Mouse (Mus musculus) gastrocnemius, adult 18-20 months (tissue): ENCODE measurements around the gene Phactr1. TPM values are rescaled to one million over a fixed set of nuclear protein-coding genes. Genes with fewer than 3 reads are reported as not detected.

Experiments
- DNase-seq: peaks from one replicate; pipeline ENCODE4 v3.0.0; 2021; ENCODE audit warnings: low spot score
- total RNA-seq, 2 experiments: library from RNA; stranded (reverse); gene quantifications; 2 replicates each; pipeline ENCODE4 v1.2.3; 2021

Gene Phactr1
- total RNA-seq, 2 experiments from 2014 or later, result 1.1 to 1.4 TPM

DNA sequence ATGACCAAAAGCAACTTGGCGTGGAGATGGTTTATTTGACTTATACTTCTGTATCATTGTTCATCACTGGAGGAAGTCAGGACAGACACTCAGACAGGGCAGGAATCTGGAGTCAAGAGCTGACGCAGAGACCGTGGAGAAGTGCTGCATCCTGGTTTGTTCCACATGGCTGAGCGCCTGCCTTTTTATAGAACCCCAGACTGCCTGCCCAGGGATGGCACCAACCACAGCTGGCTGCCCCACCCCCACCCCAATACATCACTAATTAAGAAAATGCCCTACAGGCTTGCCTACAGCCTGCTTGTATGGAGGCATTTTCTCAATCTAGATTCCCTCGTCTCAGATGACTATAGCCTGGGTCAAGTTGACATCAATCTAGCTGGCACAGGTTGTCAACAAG, 338.4 kb downstream of the Phactr1 start:
- no peak for DNase-seq

DNA sequence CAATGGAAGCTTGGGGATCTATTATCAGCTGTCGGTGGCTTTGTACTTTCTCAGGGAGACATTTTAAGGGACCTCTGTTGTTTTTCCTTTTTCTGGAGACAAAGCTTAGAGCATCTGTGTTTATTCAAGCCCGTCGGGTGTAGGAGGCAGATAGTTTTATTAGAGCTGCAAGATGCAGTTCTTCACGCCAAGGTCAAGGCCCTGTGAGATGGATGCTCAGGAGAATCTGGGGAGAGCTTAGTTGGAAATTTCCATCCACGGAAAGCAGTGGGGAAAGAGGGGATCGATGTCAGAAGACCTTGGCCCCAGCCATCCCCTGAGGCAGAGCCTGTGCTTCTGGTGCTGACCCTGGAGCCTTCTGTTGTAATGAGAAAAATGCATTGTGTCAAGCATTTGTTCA, 340.6 kb downstream of the Phactr1 start:
- DNase-seq, result no peak

DNA sequence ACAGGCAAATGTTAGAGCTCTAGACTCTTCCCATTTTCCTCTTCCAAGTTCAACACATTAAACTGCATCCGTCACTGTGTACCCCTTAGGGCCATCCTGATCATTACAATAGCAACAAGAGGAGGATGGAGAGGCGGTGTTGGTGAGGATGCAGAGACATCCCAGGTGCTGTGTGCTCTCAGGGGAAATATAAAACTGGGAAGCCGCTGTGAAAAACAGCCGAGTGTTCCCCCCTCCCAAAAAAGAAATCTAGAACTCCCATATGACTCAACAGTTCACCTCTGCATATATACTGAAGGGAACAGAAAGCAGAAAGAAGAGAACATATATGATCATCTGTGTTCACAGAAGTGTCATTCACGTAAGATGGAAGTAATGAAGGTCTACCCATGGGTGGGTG, 342.6 kb downstream of the Phactr1 start:
- no peak for DNase-seq

DNA sequence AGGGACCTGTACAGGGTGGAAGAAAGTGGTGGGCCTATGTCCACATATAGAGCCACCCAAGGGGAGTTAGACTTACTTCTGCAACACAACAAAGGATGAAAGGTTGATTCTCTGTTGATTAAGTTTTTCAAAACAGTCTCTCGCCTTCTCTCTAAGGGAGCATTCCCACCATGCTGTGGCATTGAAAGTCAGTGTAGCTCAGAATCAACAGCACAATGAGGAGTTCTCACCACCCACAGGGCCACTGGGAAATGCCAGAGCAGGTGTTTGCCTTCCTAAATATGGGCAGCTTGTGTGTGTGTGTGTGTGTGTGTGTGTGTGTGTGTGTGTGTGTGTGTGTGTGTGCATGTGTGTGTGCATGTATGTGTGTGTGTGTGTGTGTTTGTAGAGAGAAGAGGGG, 347.1 kb downstream of the Phactr1 start:
- no peak for DNase-seq

DNA sequence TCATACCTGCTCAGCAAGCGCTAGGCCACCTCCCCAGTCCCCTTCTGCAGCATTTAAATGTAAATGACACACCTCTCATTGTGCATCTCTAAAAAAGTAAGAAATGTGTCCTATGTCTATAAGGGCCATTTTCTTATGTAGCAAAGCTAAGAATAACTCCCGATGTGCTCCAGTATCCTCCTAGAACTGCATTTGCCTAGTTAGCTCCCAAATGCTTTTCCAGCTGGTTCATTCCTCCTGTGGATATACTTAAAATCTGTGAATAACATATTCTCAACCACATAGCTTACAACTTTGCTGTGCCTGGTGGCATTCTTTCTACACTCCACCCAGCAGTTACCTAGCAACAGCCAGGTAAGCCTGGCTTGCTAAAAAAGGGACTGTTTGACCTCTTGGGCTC, 349.8 kb downstream of the Phactr1 start:
- DNase-seq, result no peak

DNA sequence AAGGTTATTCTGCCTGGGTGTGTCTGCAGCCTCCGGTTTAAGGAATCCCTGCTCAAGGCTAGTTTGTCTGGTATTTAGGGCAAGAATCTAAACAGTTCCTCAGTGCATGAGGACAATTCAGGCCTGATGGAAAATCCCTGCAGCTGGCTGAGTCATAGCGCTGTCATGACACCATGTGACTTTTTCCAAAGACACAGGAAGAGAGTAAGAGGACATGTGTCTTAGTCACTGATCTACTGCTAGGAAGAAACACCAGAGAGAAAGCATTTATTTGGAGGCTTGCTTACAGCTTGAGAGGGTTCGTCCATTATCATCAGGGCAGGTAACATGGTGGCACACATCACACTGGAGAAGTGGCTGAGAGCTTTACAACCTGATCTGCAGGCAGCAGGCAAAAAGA, 352.0 kb downstream of the Phactr1 start:
- DNase-seq, result no peak

DNA sequence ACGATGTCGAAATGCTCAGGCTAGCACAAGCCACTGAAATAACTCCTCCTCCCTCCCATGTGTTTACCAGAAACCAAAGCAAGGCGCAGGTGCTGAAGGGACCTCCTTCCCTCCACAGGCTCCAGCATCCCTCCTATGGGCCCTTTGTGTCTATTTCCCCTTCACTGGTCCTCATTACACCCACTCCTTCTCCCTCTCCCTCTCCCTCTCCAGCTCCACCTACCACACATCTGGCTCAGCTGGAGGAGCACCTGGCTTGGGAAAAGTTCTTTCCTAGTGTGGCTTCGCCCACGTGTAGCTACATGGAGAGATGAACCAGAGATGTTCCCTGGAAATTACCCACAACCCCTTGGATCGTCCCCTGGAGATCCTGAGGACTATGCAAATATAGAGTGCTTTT, 356.1 kb downstream of the Phactr1 start:
- no peak for DNase-seq

DNA sequence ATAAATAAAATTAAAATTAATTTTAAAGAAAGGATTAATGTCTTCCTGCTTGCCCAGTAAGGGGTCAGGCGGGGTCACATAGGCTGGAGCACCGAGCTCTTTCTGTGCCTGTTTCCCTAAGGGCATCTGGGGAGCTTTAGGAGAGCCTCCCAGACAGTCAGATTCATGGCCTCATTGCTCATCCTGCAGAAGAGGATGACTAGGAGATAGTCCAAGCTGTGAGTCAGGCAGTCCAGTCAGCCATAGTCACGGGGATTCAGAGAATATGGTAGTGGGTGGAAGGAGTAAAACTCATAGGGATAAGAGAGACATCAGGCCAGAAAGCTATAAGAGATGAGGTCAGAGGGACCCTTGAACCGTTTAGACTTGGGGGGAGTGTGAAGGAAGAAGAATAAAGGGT, 362.3 kb downstream of the Phactr1 start:
- DNase-seq, result no peak

DNA sequence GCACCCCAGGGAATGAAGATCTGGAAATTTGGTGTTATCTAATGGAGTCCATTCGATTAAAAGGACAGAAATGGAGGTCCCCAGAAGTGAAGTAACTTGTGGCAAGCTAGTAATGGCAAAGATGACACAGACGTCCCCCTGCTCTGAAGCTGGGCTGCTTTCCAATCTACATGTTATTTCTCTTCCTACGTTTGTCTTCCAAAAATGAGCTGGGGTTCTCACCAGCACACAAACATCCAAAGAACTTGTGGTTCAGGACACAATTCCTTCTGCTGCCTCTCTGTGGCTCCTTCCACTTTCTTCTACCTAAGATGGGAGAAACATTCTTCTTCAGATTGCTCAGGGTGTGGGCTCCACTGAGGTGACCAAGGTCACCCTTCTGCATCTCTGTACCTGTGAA, 368.1 kb downstream of the Phactr1 start:
- no peak for DNase-seq

DNA sequence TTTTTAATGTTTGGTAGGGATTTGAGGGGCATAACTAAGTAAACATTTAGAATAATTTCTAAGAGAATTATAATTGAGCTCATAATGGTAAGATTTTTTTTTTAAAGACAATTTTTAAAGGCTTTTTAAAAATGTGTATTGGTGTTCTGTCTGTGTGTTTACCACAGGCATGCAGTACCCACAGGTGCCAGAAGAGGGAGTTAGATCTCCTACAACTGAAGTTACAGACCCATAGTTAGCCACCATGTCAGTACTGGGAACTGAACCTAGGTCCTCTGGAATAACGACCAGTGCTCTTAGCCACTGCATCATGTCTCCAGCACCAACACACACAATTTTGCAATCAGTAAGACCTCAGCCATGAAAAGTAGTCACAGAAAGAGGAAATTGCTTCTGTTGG, 372.8 kb downstream of the Phactr1 start:
- DNase-seq, result no peak

DNA sequence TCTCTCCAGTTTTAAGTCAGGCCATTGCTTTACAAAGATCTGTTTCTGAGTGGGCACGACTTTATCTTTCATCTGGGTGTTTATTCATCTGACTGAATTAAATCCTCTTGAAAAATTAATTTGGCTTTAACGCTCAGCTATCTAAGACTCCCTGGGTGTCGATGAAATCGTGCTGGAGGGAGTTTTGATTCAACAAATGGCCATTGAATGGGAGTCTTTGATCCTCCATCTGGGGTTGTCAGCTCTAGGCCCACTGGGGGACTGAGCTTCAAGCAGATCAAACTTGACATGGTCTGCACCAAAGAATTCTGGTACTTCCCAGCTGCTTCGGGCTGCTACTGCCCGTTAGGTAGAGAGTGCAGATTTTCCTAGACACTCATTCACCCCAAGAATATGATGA, 374.7 kb downstream of the Phactr1 start:
- no peak for DNase-seq

DNA sequence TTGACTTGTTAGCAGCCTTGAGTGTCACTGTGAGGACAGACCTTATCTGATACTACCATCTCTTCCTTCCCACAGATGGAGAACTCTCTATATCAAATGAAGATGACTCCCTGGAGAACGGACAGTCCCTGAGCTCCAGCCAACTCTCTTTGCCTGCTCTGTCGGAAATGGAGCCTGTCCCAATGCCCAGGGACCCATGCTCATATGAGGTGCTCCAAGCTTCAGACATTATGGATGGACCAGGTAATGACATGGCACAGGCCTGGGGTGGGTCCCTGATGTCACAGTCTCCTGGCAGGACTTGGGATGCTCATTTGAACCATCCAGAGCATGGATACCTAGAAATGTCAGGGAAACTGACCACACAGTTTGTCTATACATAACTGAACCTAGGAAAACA, 376.7 kb downstream of the Phactr1 start:
- DNase-seq, result no peak

DNA sequence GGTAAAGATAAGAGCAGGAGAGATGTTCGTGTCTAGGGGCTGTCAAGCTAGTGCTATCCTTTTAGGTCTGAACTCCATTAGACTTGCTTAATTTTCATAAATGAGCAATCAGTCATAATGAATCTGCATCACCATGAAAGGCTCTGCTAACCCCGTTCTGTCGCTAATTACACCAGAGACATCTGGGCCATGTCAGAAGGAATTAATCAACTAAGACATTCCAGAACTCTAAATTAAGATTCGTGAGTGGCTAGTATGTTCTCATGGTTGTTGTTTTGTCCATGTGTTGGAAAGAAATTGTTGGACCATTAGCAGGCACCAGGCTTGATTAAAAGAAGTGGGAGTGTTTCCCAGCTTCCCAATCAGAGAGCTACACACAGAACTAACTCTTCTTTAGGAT, 382.9 kb downstream of the Phactr1 start:
- DNase-seq, result no peak

DNA sequence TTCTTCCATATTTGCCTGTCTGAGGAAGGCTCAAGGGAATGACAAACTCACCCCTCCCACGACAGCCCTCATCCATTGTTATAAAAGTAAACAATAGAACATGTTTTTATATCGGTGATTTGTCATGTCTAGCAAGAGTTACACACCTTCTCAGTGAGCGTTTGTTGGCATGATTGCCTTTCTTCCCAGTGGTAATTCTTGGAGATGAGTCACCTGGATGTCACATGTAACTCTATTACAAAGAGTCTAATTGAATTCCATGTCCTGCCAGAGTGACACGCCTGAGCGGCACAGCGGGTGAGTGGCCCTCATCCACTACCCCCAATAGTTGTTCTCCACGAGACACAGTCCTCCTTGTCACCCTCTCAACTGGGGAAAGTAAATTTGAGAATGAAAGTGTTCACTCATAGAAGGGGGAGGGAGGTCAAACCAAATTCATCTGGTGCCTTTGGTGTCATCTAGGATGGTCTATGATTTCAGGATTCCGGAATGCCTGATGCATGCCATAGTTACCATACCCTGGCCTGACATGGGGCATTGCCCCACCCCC, 388.4 kb downstream of the Phactr1 start:
- no peak for DNase-seq

DNA sequence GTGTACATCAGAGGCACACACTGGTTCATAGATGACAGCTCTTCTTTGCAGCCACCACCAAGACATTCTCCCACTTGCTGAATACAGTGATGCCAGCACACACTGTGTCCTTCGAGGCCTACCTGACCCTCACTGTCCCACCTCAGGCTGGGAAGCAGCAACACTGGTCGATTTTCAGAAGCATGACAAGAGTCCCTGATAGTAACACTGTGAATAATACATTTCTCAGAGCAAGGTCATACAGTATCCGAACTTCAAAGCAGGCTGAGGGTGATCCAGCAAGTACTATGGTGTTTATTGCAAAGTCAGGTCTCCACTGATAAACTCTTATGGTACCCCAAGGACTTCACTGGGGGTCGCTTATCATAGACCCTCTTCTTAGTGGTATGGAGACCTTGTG, 390.1 kb downstream of the Phactr1 start:
- no peak for DNase-seq

DNA sequence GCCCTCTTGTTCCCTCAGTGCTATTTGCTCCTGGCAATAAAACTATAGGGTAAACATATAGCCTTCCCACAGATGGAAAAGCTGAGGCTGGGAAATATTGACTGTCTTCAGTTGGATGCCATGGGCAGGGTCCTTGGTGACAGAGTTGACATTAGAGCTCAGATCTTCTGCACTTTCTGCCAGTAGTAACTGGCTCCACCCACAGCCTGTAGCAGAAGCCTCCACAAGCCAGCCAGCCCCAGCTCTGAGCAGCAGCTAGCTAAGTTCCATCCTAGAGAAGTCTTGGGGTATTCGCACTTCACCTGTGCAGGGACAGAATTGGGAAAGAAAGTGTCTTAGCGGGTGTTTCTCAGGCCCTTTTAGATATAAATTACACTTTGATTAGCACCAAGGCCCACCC, 390.5 kb downstream of the Phactr1 start:
- DNase-seq, result no peak

DNA sequence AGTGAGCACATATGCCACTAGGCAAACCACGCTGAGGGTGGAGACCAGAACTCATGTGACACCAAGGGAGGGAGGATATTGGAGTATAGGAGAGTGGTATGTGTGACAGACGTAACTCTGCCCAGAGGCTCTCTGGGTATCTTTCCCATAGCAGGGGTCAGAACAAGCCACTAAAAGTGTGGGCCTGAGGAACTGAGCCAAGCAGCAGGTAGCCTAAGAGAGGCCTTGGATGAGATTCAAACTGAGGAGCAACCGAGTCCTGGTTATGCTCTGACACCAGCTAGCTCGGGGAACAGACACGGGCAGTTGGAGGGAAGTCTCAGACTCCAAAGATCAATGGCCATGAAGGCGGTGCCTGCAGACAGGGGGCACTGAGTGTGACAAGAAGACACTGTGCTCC, 395.0 kb downstream of the Phactr1 start:
- no peak for DNase-seq

DNA sequence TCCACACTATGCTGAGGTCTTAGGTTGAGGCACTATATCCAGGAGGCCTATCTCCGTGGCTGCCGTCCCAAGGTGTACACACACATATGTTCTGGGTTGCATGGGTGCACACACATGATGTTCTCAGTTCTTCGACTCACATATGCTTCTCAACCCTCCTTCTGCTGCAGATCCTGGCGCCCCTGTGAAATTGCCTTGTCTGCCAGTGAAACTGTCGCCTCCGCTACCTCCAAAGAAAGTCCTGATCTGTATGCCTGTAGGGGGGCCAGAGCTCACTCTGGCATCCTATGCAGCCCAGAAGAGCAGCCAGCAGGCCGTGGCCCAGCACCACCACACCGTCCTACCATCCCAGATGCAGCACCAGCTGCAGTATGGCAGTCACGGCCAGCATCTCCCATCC, 397.1 kb downstream of the Phactr1 start:
- DNase-seq, result no peak

DNA sequence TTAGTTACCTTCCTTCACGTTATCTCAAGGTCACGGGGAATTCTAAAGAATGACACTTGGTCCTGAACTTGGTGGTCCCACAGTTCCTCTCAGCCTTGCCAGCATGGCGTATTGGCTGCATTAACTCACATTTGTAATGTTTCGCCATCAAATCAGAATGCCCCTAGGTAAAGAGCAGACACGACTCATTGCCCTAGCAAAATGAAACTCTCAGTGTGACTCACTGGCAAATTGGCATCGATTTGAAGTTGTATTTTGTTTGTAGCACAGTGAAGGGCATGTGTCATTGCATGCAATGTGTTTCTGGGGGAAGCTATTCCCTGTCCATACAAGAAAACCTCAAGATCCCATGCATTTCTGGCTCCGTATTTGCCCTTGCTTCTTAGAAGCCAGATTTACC, 404.8 kb downstream of the Phactr1 start:
- no peak for DNase-seq

DNA sequence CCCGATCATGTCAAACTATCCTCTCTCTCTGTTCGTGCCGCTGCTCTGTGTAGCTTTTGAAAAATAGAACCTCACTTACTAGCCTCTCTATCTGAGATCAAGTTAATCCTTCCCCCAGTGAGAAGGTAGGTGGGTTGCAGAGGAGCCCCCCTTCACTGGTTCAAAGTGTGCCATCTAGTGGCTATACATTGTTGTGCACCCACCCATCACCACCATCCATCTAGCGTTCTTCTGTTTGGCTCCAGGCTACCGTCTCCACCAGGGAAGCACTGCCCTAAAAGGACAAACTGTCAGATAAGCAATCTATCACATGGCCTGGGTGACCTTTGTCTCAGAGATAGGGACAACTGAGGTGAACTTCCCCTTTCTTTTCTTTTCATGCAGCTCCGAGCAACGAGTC, 413.9 kb downstream of the Phactr1 start:
- DNase-seq, result no peak

DNA sequence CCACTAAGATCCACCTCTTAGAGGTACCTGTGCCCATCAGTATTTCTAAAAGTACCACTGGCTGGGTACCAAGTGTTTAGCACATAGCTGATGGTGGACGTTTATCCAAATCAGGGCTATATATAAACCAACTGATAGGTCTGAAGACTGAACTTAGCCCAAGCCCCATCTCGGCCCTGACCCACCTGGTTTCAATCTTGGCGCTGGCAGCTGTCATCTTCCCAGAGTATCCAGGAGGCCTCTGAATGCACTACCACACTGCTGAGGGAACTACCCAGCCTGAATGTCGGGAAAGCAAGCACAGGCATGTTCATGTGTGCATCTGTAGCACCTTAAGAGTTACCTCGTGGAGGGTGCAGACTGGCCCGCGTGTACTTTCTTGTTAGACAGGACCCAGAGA, 422.5 kb downstream of the Phactr1 start:
- DNase-seq, result no peak

DNA sequence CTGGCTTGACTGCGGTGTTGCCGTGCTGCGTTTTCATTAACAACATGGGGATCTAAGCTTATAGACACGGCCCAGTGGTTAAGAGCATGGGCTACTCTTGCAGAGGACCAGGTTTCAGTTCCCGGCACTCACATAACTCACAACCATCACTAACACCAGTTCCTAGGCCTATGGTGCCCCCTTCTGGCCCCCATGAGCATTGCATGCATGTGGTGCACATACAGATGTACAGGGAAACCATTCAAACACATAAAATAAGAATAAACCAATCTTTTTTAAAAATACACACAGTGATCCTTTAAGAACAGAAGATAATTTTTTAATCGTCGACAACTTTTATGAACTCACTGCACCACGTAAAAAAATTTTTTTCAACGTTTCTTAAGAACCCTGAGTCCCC, 424.1 kb downstream of the Phactr1 start:
- no peak for DNase-seq

DNA sequence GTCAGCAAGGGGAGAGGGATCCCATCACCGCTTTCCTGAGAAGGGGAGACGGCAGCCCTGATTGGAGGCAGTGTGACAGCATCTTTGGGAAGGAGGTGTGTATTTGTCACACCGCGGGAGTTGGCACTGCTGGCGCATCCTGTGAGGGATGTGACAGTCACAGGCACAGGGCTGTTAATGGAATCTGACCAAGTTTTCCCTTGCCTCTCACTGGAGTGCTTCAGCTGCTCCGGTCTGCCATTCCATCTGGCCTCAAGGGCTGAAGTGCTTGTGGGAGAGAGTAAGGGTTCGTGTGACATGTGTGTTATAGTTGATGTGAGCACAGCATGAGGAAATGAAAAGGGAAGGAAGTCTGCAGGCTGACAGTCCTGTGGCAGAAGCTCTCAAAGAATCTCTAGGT, 431.9 kb downstream of the Phactr1 start:
- no peak for DNase-seq

DNA sequence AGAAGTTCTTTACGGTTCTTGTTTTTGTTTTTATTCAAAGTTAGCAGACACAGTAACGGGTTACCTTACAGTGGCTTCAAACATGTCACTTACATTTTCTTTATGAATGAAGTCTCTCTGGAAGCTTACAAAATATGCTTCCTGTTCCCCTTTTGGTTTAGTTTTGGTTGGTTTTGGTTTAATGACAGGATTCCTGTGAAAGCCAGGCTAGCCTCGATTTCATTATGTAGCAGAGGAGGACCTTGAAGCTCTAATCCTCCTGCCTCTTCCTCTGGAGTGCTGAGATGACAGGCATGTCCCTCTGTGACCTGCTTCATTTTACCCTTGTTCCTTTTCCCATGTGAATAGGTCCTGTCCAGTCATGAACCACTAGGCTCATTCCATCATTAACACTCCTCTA, 432.3 kb downstream of the Phactr1 start:
- no peak for DNase-seq

DNA sequence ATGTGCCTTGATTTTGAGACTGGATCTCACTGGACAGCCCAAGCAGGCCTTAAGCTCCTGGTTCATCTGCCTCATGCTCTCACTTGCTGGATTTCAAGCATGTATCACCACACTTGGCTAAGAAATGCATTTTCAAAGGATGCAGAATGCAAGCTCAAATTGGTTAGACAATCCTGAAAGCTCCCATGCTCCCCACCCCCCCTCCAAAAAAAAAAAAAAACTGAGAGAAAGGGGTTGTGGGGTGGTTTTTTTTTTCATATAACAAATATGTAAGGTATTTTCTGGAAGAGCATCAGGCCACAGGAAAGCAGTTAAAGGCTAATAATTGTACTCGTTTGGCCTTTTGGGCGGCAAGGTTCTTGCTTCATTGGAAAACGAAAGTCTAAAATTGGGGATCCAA, 432.7 kb downstream of the Phactr1 start:
- no peak for DNase-seq
